Mouse (Mus musculus): ENCODE data around the gene Ccdc14. TPM values are rescaled to one million over a fixed set of nuclear protein-coding genes. Genes with fewer than 3 reads are reported as not detected.
"Not testable (repeated sequence)": the region's sequence is repeated elsewhere in the genome, so short reads cannot be mapped to it uniquely, and the experiment has no call there.

Gene Ccdc14
- total RNA-seq, 2 experiments from 2014 or later, result 5.3 to 5.6 TPM

GRCm38 (mm10) chr16:34706487-34706946, 16.1 kb downstream of the Ccdc14 start:
- DNase-seq, result peak; percentile 14

- DNase-seq, result no peak
Measured at GRCm38 (mm10) chr16:34711481-34711880, 21.1 kb downstream of the Ccdc14 start.

DNA sequence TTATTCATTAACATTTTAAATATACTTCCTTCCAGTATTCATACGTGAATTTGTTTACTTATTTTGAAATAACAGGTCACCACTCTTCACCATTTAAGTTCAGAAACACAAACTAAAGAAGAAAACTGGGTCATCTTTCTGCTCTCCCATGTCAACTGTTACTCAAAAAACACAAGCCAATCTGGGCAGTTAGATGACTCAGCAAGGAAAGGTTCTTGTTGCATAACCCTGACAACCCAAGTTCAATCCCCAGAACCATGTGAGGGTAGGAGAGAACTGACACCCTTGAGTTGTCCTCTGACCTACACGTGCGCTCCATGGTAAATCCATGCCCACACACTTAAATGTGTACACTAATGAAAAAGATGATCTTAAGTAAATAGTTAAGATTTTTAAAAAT, 34.7 kb downstream of the Ccdc14 start:
- DNase-seq, result no peak

GRCm38 (mm10) chr16:34728610-34729009, 38.2 kb downstream of the Ccdc14 start:
- DNase-seq, result not testable (repeated sequence)

DNA sequence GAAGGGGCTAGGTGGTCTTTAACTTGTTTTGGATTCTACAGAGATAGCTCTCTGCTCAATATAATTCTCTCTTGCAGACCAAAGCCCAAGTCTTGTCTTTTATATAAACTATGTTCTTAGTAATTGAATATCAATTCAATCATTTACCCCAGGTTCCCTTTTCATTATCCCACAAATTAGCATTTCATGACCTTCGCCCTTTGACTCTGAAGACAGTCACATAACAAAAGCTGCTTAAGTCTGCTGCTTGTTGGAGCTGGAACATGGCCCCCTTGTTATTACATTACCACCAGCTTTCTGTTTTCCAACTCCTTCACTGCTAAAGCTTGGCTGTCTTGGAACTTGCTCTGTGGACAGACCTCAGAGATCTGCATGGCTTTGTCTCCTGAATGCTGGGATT, 39.0 kb downstream of the Ccdc14 start:
- DNase-seq, result no peak

DNA sequence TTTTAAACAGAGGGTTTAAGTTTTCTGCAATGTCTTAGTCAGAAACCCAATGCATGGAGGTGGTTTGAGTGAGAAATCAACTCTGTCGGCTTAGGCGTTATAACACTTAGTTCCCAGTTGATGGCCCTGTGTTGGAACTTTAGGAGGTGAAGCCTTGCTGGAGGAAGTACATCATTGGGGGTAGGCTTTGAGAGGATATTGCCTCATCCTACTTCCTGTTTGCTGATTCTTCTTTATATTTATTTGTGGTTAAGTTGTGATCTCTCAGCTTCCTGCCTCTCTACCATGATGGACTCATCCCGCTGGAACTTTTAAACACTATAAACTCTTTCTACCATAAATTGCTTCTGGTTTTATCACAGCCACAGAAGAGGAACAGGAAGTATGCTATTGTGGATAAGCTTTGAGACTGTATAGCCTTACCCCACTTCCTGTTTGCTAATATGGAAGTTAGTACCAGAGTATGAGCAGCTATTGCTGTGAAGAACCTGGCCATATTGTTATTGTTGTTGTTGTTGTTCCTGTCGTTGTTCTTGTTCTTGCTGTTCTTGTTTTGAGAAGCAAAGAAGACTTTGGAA, 48.3 kb downstream of the Ccdc14 start:
- no peak for DNase-seq

DNA sequence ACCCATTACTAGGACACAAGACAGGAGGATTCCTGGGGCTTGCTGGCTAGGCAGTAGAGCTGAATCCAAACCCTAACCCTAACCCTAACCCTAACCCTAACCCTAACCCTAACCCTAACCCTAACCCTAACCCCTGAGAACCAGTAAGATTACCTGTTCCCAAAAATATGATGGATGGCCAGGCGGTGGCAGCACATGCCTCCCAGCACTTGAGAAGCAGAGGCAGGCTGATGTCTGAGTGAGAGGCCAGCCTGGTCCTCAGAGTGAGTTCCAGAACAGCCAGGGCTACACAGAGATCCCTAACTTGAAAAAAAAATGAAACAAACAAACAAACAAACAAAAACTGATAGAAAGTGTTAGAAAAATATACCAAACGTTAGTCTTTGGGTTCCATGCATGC, 52.5 kb downstream of the Ccdc14 start:
- no peak for DNase-seq

GRCm38 (mm10) chr16:34745065-34745585, 54.7 kb downstream of the Ccdc14 start, which contains the start of gene Mylk:
Gene Mylk, plus strand, starts transcription at chr16:34745210.
- peak; percentile 83 for DNase-seq

DNA sequence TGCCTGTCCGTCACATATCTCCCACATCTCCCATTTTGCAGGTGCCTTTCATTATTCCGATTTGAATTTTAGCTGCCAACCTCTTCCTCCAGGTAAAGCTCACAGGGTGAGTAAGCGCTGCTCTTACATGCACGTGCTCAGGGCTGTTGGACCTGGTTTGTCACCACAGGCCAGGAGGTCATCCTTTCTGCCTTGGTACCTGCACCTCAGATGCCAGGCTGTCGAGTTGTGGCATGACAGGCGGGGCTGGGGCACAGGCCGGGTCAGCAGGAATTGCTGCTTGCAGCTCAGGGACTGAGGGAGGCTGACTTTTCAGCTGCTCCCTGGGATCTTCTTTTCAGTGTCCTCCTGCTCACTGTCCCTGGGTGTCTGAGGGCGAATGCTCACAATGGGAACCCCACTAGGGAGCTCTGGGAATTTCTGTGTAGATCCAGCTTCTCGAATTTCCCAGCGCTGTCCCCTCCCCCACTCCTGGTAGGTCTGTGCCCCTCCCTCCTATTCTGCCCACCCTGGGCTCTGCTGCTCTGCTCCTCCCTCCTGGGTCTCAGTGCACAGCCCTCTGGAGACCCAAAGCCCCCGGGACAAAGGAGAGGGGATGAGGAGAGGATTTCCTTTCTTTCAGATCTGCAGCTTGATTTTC, 57.8 kb downstream of the Ccdc14 start:
- no peak for DNase-seq

DNA sequence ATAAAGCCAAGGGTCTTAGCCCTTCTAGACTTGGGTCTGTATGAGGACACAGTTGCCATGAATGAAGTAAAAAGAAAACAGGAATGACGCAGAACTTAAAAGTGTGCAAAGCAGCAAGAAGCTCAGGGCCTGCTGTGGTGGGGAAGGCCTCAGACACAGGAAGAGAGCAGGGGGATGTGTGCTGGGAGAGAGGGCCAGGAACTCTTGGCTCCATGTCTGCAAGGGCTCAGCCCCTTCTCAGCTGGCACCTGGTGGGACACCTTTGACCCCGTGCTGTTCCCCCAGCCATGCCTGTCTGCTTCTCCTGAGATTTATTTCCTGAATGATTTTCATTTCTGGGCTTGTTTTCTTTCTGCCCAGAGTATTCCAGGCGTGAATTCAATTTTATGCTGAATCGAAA, 59.1 kb downstream of the Ccdc14 start:
- no peak for DNase-seq

GRCm38 (mm10) chr16:34752026-34752425, 61.6 kb downstream of the Ccdc14 start:
- DNase-seq, result no peak

DNA sequence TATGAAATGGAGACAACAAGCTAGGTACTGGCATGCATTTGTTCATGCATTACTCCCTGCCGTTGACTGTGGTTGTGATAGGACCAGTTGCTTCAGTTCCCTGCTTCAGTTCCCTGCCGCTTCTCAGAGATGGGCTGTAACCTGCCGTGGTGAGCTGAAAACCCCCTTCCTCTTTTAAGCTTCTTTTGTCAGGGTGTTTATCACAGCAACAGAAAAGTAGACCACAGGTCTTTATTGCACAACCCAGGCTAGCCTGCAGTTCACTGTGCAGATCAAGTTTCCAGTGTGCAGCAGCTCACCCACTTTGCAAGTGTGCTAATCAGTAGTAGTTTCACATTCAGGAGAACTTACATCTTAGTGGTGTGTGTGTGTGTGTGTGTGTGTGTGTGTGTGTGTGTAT, 62.6 kb downstream of the Ccdc14 start:
- DNase-seq, result no peak

DNA sequence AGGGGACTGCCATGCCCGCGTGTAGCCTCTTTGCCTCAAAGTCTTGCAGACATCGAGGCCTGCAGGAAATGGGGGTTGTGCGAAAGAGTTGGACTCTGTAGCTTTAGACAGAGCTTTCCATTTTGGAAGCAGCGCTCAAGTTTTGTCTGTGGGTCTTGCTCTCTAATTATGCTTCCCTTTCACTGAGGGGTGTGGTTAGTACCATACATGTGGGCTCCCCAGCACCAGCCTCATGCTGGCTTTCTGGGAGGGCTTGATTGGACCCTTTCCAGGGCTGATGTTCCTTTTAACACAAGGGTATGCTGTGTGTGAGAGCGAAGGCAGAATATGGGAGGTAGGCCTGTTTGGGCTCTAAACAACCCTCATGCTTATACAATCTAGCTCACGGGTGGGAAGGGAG, 66.6 kb downstream of the Ccdc14 start:
- DNase-seq, result no peak

- no peak for DNase-seq
Measured at GRCm38 (mm10) chr16:34758205-34758604, 67.8 kb downstream of the Ccdc14 start.

- no peak for DNase-seq
Measured at GRCm38 (mm10) chr16:34763959-34764591, 73.7 kb downstream of the Ccdc14 start.

- DNase-seq, result no peak
Measured at GRCm38 (mm10) chr16:34765666-34766065, 75.2 kb downstream of the Ccdc14 start.

- DNase-seq, result no peak
Measured at GRCm38 (mm10) chr16:34766193-34766592, 75.8 kb downstream of the Ccdc14 start.

DNA sequence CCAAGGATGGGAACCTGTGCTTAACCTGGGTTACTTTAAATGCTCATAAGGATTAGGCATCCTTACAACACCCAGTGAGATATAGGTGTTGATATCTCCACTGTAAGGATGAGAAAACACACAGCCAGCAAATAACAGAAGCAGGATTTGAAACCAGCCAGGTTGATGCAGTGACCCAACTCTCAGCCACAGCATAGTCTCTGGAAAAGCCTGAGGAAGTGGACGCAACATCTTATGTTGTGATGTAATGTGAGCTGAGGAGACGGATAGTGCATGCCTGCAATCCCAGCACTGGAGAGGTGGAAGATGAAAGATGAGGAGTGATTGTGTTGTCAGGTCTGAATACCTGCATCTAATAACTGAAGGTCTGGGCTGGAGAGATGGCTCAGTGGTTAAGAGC, 77.0 kb downstream of the Ccdc14 start:
- no peak for DNase-seq

- DNase-seq, result no peak
Measured at GRCm38 (mm10) chr16:34768436-34768835, 78.0 kb downstream of the Ccdc14 start.

- DNase-seq, result no peak
Measured at GRCm38 (mm10) chr16:34770127-34770526, 79.7 kb downstream of the Ccdc14 start.

DNA sequence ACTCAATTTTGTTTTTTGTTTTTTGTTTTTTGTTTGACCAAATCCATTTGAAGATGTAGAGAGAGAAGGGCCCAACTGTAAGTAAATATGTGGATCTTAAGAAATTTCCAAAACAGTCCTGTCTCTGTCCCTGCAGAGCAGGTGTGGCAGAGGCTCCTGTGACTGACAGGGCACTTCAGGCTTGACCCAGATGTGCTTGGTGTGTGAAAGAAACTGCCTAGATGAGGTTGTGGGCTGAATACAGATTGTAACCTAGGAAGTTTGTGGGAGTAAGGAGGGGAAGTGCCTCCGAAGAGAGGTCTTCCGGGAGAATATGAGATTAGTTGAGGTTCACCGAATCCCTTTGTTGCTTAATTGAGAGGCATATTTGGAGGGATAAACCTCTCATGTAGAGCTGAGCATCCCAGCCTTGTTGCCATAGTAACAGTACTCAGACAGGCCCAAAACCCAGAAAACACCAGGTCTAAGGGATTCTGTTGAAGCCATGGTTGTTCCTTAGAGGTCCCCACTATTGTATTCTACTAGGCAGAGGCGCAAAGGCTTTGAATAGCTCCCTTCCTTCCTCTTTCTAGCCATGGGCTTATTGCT, 82.1 kb downstream of the Ccdc14 start:
- no peak for DNase-seq
